Mouse (Mus musculus) erythroblast, embryonic 14.5 days (primary cell): ENCODE data around the gene Zkscan6. TPM values are rescaled to one million over a fixed set of nuclear protein-coding genes. Genes with fewer than 3 reads are reported as not detected.

Source experiments
- H3K27me3 ChIP-seq: 2 replicates; pipeline ENCODE4 v1.6.1; 2012; ENCODE audit warnings: inconsistent platforms; ENCODE audit not compliant: control insufficient read depth
- H3K36me3 ChIP-seq: 2 replicates; pipeline ENCODE4 v1.6.1; 2012; ENCODE audit warnings: mild to moderate bottlenecking, inconsistent platforms; ENCODE audit not compliant: control insufficient read depth
- H3K4me1 ChIP-seq: 2 replicates; pipeline ENCODE4 v1.6.1; 2012; ENCODE audit warnings: inconsistent platforms; ENCODE audit not compliant: control insufficient read depth
- H3K4me3 ChIP-seq: replicated peaks from 2 replicates; pipeline ENCODE3; 2012; ENCODE audit warnings: moderate library complexity, mild to moderate bottlenecking, inconsistent platforms
- H3K9me3 ChIP-seq: 2 replicates; pipeline ENCODE4 v1.6.1; 2012; ENCODE audit warnings: low read length, inconsistent platforms, mixed read lengths; ENCODE audit not compliant: control insufficient read depth
- GATA1 ChIP-seq: IDR thresholded peaks from 2 replicates; pipeline ENCODE4 v1.6.1; 2012; ENCODE audit warnings: low read length, inconsistent platforms, mixed read lengths
- TAL1 ChIP-seq: IDR thresholded peaks from 3 replicates; pipeline ENCODE4 v1.6.1; 2012; ENCODE audit warnings: low read length, inconsistent platforms, mixed read lengths
- polyA plus RNA-seq: library from polyadenylated mRNA; stranded (reverse); fragments of >175 nt; gene quantifications from 2 replicates; pipeline ENCODE4 v1.2.3, GENCODE M21; 2012

Gene Zkscan6
- polyA plus RNA-seq, 1 experiment, result 0.09 TPM

DNA sequence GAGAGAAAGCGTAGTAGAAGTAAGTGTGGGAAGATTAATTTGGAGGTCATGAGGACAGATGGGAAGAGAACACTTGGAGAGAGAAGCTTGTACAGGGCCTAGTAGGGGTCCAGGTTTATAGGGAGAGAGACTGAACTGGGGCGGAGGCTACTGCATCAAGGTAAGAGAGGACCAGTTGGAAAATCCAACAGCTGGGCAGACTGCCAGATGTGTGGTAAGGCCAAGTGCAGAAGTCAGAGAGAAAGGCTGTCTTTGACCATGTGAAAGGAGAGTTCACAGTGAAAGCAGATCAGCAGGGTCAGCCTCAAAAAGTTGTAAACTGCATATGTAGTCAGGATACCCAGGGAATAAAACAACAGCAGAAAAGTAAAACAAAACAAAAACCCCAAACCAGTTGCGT, 17.6 kb downstream of the Zkscan6 start:
- Histone ChIP-seq H3K36me3 (peaks cover 86% of the 10 kb centered on the region), H3K4me1 (0 out of 2 replicates have a peak, but pooled peaks cover 3% of the 10 kb centered on the region), H3K4me3 (no peak overlapping the region), H3K27me3 (no peaks in the 10 kb centered on the region), H3K9me3 (no peaks in the 10 kb centered on the region)
- no peak for TF ChIP-seq TAL1

DNA sequence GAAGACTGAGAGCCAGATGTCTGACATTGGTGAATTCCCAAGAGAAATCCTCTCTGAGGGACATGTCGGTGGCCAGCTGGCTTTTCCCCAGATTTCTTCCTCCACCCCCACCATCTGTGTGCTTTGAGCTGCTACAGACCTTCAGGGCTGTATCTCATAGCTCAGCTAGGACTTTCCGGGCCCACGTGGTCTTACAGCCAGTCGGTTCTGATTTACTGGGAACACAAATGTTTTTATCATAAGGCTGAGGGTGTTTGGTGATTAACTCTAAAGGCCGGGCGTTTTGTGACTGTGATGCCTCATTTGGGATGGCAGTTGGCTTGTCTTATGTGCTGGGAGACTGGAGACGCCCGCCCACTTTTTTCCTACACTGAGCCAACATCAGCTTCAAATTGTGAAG, 32.0 kb downstream of the Zkscan6 start:
- H3K4me3 ChIP-seq, result no peak overlapping the region
- H3K4me1 ChIP-seq, result no peaks in the 10 kb centered on the region
- TF ChIP-seq TAL1, result no peak
- no peak for TF ChIP-seq GATA1
- H3K36me3 ChIP-seq, result no peaks in the 10 kb centered on the region
- H3K27me3 ChIP-seq, result no peaks in the 10 kb centered on the region
- no peaks in the 10 kb centered on the region for H3K9me3 ChIP-seq

DNA sequence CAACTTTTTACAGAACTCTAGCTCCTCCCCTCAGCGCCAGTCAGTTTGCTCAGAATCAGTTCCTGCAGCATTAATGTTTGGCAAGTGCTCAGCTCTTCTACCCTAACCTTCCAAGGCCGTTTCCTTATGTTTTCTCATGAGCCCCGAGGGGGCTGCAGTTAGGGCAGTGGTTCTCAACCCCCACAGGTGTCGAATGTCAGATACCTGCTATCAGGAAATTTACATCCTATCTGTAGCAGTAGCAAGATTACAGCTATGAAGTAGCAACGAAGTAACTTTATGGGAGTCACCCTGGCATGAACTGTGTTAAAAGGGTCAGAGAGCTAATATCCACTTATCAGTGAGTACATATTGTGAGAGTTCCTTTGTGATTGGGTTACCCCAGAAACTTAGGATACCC, 39.5 kb downstream of the Zkscan6 start:
- Histone ChIP-seq H3K4me3 (no peak overlapping the region), H3K27me3 (no peaks in the 10 kb centered on the region), H3K9me3 (no peaks in the 10 kb centered on the region)

DNA sequence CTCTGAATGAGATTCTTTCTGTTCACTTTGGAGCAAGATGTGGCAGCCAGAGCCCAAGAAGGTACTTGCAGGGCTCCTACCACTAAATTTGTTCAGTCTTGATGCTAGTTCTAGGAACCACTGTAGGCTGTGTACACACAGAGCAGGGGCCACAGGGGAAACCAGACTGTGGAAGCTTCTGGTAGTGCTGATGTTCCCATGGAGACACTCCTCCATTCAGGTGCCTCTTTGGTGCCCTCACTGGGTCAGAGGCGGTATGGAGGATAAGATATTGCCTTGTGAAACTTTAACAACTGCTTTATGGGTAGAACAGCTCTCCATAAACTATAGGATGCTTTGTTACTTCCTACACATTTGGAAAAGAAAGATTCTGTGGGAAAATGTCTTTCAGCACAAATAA, 45.1 kb downstream of the Zkscan6 start:
- H3K36me3 ChIP-seq, result no peaks in the 10 kb centered on the region
- no peaks in the 10 kb centered on the region for H3K9me3 ChIP-seq
- no peaks in the 10 kb centered on the region for H3K27me3 ChIP-seq
- no peak overlapping the region for H3K4me3 ChIP-seq
- no peaks in the 10 kb centered on the region for H3K4me1 ChIP-seq
- TF ChIP-seq GATA1, result no peak
- TF ChIP-seq TAL1, result no peak

More for the DNA sequence above, 39.5 kb downstream of the Zkscan6 start:
- no peaks in the 10 kb centered on the region for H3K36me3 ChIP-seq
- no peaks in the 10 kb centered on the region for H3K4me1 ChIP-seq
- TF ChIP-seq TAL1, result no peak
- TF ChIP-seq GATA1, result no peak

DNA sequence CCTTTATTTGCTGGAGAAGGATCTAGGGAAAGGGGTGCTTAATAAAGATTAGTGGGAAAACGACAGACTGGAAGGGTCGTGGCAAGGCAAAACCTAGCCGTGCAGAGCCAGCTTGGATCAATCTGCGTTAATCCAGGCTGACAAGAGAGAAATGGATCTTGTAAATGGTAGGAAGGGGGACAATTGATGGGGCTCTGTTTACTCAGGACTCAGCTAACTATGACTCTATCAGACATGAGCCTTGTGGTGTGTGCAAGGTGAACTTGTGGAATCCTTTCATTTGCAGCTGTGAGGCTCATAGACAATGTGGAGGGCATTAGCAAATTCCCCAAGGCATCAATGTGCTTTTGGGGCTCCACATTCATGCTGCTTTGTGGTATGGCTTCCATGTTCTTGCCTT, 54.5 kb downstream of the Zkscan6 start:
- Histone ChIP-seq H3K27me3 (no peaks in the 10 kb centered on the region), H3K4me1 (no peaks in the 10 kb centered on the region), H3K4me3 (no peak overlapping the region), H3K9me3 (no peaks in the 10 kb centered on the region), H3K36me3 (no peaks in the 10 kb centered on the region)
- no peak for TF ChIP-seq GATA1
- TF ChIP-seq TAL1, result no peak

DNA sequence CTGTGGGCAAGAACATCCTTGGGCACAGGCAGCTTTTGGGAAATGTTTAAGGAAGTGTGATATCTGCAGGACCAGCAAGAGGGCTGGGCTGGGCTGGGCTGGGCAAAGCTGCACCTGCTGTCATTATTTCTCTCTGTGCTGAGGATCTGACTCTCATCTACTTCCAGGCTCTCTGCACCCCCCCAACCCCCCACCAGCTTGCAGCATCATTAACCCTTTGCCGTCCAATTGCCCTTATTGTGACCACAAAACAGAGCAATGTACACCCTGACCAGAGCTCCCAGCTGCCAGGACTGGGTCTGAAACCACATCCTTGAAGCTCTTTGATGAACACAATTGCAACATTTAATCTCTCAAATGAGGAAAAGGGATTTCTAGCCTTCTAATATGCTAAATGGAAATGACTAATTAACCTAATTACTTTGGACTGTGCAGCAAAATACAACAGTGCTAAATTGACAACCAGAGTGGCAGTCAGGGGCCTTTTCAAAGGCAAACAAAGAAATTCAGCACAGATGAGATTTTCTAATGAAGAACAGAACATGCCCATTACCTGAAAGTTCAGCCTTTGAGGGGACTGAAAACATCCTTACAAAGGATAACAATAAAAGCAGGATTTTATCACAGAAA, 70.3 kb downstream of the Zkscan6 start:
- Histone ChIP-seq H3K4me1 (no peaks in the 10 kb centered on the region), H3K36me3 (no peaks in the 10 kb centered on the region), H3K27me3 (no peaks in the 10 kb centered on the region), H3K4me3 (no peak overlapping the region), H3K9me3 (no peaks in the 10 kb centered on the region)
- no peak for TF ChIP-seq TAL1
- TF ChIP-seq GATA1, result no peak

Other genes starting within 250 kb of the Zkscan6 start
- gene Map2k4, start 18.9 kb upstream of the Zkscan6 start, polyA plus RNA-seq, result 0.91 and 1.2 TPM in 2 replicates